Mouse (Mus musculus) heart, embryonic 10.5 days (tissue): ENCODE measurements around the gene Ttc30b. TPM values are rescaled to one million over a fixed set of nuclear protein-coding genes. Genes with fewer than 3 reads are reported as not detected.

ENCODE experiments used
- DNase-seq: peaks from one replicate; pipeline ENCODE4 v3.0.0-alpha.2; 2017; ENCODE audit warnings: low spot score
- H3K27ac ChIP-seq: fragments of 300-500 bp; sonication (generic); 2 replicates; pipeline ENCODE4 v1.5.1; 2016; ENCODE audit warnings: mild to moderate bottlenecking
- H3K27me3 ChIP-seq: fragments of 300-500 bp; sonication (generic); 2 replicates; pipeline ENCODE4 v1.6.1; 2016; ENCODE audit warnings: mild to moderate bottlenecking; ENCODE audit not compliant: poor library complexity, insufficient read depth, severe bottlenecking
- H3K36me3 ChIP-seq: fragments of 300-500 bp; sonication (generic); 2 replicates; pipeline ENCODE4 v1.6.1; 2016; ENCODE audit warnings: mild to moderate bottlenecking, moderate library complexity
- H3K4me1 ChIP-seq: fragments of 300-500 bp; sonication (generic); 2 replicates; pipeline ENCODE4 v1.6.1; 2016; ENCODE audit warnings: mild to moderate bottlenecking
- H3K4me3 ChIP-seq: fragments of 300-500 bp; sonication (generic); 2 replicates; pipeline ENCODE4 v1.5.1; 2016; ENCODE audit warnings: mild to moderate bottlenecking, moderate library complexity
- H3K9me3 ChIP-seq: fragments of 300-500 bp; sonication (generic); 2 replicates; pipeline ENCODE4 v1.6.1; 2016; ENCODE audit warnings: mild to moderate bottlenecking, moderate library complexity
- WGBS: fragments of 180-500 bp; shearing (Covaris S2); methylation state at CpG from one replicate; pipeline ENCODE4 v1.1.7; 2016; 5-methylcytosine and 5-hydroxymethylcytosine counted together
- polyA plus RNA-seq: library from polyadenylated mRNA; unstranded; fragments of >200 nt; fragmentation: Nextera tagmentation; extraction: Ambion mirVana; gene quantifications from 2 replicates; pipeline ENCODE4 v1.2.1, GENCODE M21; 2016

Gene Ttc30b
- polyA plus RNA-seq, 1 experiment from 2014 or later, result 6.1 TPM

- no peak overlapping the region for H3K4me3 ChIP-seq
- no peak overlapping the region for H3K27ac ChIP-seq
- H3K27me3 ChIP-seq, result no peaks in the 10 kb centered on the region
- no peaks in the 10 kb centered on the region for H3K9me3 ChIP-seq
- DNase-seq, result no peak
- WGBS, result 85% methylated on average over 2 of the region's 2 CpGs
- H3K4me1 ChIP-seq, result peaks cover 8% of the 10 kb centered on the region; the same call in 1 of the 2 replicates
- peaks cover 18% of the 10 kb centered on the region for H3K36me3 ChIP-seq
These were observed 7.4 kb downstream of the Ttc30b start for GRCm38 (mm10) chr2:75930941-75931340.

DNA sequence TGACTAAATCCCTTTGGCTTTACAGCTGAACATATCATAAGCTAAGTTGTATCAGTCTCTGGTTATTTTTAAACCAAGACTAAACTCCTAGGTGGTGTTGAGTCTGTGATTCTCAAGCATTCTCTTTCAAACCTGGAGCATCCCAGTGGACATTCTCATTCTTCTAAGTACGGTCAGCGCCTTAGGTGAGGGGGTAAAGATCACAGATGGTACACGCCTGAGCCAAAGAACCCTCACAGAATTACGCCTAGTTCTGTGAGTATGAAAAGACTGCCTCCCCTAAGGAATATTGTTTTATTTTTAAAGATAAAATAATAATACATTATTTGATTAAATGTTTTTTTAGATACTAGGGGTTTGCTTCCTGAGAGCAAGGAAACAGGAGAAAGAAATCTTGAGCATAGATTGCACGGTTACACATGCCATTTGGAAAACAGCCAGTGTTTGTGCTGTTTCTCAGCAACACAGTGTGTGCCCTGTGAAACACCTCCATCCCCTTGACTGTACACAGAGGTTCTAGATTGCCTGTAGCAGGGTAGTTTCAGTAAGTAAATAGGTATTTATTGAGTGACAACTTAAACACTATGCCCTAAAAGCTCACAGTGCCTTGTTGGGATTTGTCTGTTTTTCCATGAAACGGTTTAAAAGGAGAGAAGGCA is 8.5 kb downstream of the Ttc30b start:
- no peak for DNase-seq
- no peak overlapping the region for H3K4me3 ChIP-seq
- no peaks in the 10 kb centered on the region for H3K9me3 ChIP-seq
- H3K4me1 ChIP-seq, result peaks cover 8% of the 10 kb centered on the region; the same call in 1 of the 2 replicates
- H3K27ac ChIP-seq, result no peak overlapping the region
- 95% methylated on average over 6 of the region's 6 CpGs for WGBS
- H3K36me3 ChIP-seq, result peaks cover 18% of the 10 kb centered on the region
- no peaks in the 10 kb centered on the region for H3K27me3 ChIP-seq

GRCm38 (mm10) chr2:75929141-75929540 is 9.2 kb downstream of the Ttc30b start:
- no peak overlapping the region for H3K27ac ChIP-seq
- no peaks in the 10 kb centered on the region for H3K9me3 ChIP-seq
- no peaks in the 10 kb centered on the region for H3K27me3 ChIP-seq
- 96% methylated on average over 2 of the region's 2 CpGs for WGBS
- no peak overlapping the region for H3K4me3 ChIP-seq
- DNase-seq, result no peak
- H3K4me1 ChIP-seq, result peaks cover 4% of the 10 kb centered on the region; the same call in 1 of the 2 replicates
- H3K36me3 ChIP-seq, result peaks cover 18% of the 10 kb centered on the region

DNA sequence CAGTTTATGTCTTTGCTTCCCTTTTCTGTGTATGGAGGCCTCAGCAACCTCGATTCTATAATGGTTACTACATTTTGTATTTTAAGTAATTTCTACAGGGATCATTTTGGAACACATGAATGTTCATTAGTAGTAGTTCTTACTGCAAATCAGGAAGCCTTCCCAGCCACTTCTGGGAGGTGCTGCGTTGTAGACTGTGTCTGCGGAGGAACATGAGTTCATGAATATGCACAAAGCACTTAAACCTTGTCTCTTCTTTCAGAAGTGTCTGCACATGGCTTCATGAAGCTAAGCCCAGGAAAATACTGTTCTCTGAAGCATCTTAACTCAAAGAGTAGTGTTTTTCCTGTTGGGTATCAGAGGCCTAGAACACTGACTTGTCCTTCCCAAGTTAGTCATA is 10.4 kb downstream of the Ttc30b start:
- H3K36me3 ChIP-seq, result peaks cover 18% of the 10 kb centered on the region
- no peak overlapping the region for H3K4me3 ChIP-seq
- no peaks in the 10 kb centered on the region for H3K9me3 ChIP-seq
- no peaks in the 10 kb centered on the region for H3K4me1 ChIP-seq
- 91% methylated on average over 3 of the region's 3 CpGs for WGBS
- H3K27ac ChIP-seq, result no peak overlapping the region
- no peak for DNase-seq
- no peaks in the 10 kb centered on the region for H3K27me3 ChIP-seq

- no peaks in the 10 kb centered on the region for H3K9me3 ChIP-seq
- no peak overlapping the region for H3K4me3 ChIP-seq
- H3K36me3 ChIP-seq, result peaks cover 22% of the 10 kb centered on the region
- no peaks in the 10 kb centered on the region for H3K27me3 ChIP-seq
- DNase-seq, result no peak
- 87% methylated on average over 5 of the region's 5 CpGs for WGBS
- H3K4me1 ChIP-seq, result no peaks in the 10 kb centered on the region
- H3K27ac ChIP-seq, result no peak overlapping the region
These were observed 12.3 kb downstream of the Ttc30b start for GRCm38 (mm10) chr2:75926061-75926460.

- Histone ChIP-seq H3K27ac (no peak overlapping the region), H3K36me3 (peaks cover 18% of the 10 kb centered on the region), H3K27me3 (no peaks in the 10 kb centered on the region), H3K4me1 (no peaks in the 10 kb centered on the region), H3K9me3 (no peaks in the 10 kb centered on the region), H3K4me3 (no peak overlapping the region)
- WGBS, result 97% methylated on average over 4 of the region's 4 CpGs
- no peak for DNase-seq
These were observed 14.5 kb downstream of the Ttc30b start for GRCm38 (mm10) chr2:75923807-75924340.

GRCm38 (mm10) chr2:75915040-75915439 is 23.3 kb downstream of the Ttc30b start:
- Histone ChIP-seq H3K36me3 (peaks cover 25% of the 10 kb centered on the region), H3K27ac (no peak overlapping the region), H3K27me3 (no peaks in the 10 kb centered on the region), H3K9me3 (no peaks in the 10 kb centered on the region), H3K4me3 (no peak overlapping the region), H3K4me1 (no peaks in the 10 kb centered on the region)
- WGBS, result 84% methylated on average over 3 of the region's 3 CpGs
- DNase-seq, result no peak

DNA sequence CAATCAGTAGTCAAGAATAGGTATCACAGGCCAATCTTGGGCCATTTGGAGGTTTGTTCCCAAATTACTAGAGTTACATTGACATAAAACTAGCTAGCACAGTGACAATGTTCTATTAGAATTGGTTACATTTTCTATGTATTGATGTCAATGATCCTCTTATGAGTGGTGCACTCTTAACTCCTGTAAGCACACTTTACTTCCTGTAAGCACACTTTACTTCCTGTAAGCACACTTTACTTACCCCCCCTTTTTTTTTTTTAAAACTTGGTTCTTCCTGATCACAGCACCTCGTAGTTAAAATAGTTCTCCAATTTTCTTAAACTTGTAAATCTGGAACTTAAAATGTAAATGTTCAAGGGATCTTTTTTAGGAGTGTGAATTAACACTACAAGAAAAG is 31.2 kb downstream of the Ttc30b start:
- H3K4me3 ChIP-seq, result no peak overlapping the region
- peaks cover 43% of the 10 kb centered on the region for H3K36me3 ChIP-seq
- WGBS, result 87% methylated on average over 1 of the region's 1 CpGs

GRCm38 (mm10) chr2:75901869-75902268 is 36.5 kb downstream of the Ttc30b start:
- WGBS, result 78% methylated on average over 9 of the region's 9 CpGs
- H3K27ac ChIP-seq, result no peak overlapping the region
- H3K4me1 ChIP-seq, result no peaks in the 10 kb centered on the region
- H3K27me3 ChIP-seq, result no peaks in the 10 kb centered on the region
- H3K9me3 ChIP-seq, result no peaks in the 10 kb centered on the region
- no peak for DNase-seq
- no peak overlapping the region for H3K4me3 ChIP-seq
- H3K36me3 ChIP-seq, result peaks cover 33% of the 10 kb centered on the region

More for the DNA sequence above, 31.2 kb downstream of the Ttc30b start:
- Histone ChIP-seq H3K9me3 (no peaks in the 10 kb centered on the region), H3K4me1 (no peaks in the 10 kb centered on the region), H3K27ac (no peak overlapping the region), H3K27me3 (no peaks in the 10 kb centered on the region)
- no peak for DNase-seq

DNA sequence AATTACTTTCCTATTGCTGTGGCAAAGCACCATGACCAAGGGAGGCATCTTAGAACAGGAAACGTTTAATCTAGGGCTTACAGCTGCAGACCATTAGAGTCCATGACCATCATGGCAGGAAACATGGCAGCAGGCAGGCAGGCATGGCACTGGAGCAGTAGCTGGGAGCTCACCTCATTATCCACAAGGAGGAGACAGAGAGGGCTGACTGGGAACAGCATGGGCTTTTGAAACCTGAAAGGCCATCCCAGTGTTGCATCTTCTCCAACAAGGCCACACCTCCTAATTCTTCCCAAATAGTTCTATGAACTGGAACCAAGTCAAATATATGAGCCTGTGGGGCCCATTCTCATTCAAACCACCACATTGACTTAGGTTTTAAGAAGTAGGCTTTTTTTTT is 38.1 kb downstream of the Ttc30b start:
- 93% methylated on average over 1 of the region's 1 CpGs for WGBS

DNA sequence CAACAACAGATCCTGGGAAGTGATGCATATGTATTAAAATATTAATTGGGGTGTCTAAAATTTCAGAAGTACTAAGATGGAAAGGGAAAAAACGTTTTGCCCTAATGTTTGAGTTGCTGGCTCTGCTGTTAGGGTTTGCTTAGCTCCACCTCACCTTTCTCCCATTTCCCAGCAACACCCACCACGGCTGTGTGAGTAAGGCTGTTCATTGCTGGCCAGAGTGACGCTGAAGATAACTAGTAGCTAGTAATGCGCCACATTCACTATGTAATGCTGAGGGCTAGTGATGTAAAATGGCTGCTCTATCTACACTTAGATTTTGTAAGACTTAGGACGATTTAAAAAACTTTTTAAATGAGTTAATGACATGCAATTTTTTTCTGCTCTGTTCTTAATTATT is 42.7 kb downstream of the Ttc30b start:
- Histone ChIP-seq H3K4me3 (no peak overlapping the region), H3K36me3 (peaks cover 21% of the 10 kb centered on the region), H3K4me1 (no peaks in the 10 kb centered on the region), H3K9me3 (no peaks in the 10 kb centered on the region), H3K27ac (no peak overlapping the region), H3K27me3 (no peaks in the 10 kb centered on the region)
- 84% methylated on average over 5 of the region's 5 CpGs for WGBS
- no peak for DNase-seq

More for the DNA sequence above, 38.1 kb downstream of the Ttc30b start:
- H3K27me3 ChIP-seq, result no peaks in the 10 kb centered on the region
- H3K9me3 ChIP-seq, result no peaks in the 10 kb centered on the region
- H3K4me1 ChIP-seq, result no peaks in the 10 kb centered on the region
- peaks cover 32% of the 10 kb centered on the region for H3K36me3 ChIP-seq
- H3K4me3 ChIP-seq, result no peak overlapping the region
- H3K27ac ChIP-seq, result no peak overlapping the region
- no peak for DNase-seq

DNA sequence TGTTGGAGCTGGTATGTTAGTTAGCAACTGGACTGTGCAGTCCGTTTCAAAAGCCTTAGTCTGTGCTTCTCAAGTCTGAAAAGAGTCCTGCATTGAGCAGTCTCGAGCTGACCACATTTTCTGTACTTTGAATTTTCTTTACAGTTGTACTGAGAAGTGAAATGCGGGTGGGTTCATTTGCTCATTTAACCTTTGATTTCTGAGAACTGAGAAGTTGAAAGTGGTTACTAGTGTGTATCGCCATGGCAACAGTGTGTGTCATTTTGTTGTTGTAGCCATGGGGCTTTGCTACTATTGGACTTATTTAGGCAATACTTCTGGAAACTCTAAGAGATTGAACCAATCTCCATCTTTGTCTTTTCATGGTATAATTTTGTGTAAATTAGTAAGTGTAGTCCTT is 46.4 kb downstream of the Ttc30b start:
- Histone ChIP-seq H3K36me3 (peaks cover 14% of the 10 kb centered on the region), H3K4me1 (no peaks in the 10 kb centered on the region), H3K27ac (no peak overlapping the region), H3K27me3 (no peaks in the 10 kb centered on the region), H3K9me3 (no peaks in the 10 kb centered on the region), H3K4me3 (no peak overlapping the region)
- DNase-seq, result no peak
- WGBS, result 80% methylated on average over 4 of the region's 4 CpGs
